Mouse (Mus musculus) cerebellum, adult 11 months (tissue): ENCODE measurements at regions not wholly inside any gene's neighbourhood (a gene's known extent, or its start where the extent isn't known, plus 50 kb on each side); places are given as distances from the start of the nearest gene placed in this dataset.

Experiments used
- DNase-seq: peaks from one replicate; pipeline ENCODE4 v3.0.0; 2022

- DNase-seq, result no peak
These were observed 336.9 kb upstream of the Gcfc2 start for GRCm38 (mm10) chr6:81586441-81587117.

GRCm38 (mm10) chr6:81589727-81590126 lies 333.7 kb upstream of the Gcfc2 start:
- peak; percentile 1 for DNase-seq

- DNase-seq, result no peak
These were observed 327.5 kb upstream of the Gcfc2 start for GRCm38 (mm10) chr6:81595926-81596325.

DNA sequence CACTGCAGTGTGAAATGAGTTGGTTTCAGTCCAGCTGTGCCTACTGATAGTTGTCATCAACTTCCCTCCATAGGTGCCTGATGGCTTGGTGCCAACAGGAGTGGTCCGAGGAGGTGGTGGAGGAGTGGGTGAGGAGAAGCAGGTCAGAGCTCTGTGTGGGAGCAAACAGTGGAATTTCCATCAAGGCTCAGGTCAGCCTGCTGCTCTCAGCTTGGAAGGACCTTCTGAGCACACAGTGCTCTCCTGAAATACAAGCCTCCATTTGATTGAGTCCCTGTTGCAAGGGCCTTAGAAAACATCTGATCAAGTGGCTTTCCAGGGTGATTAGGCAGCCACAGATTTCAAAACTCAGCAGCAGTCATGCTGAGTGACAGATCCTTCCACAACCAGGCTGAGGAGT lies 314.8 kb upstream of the Gcfc2 start:
- DNase-seq, result no peak

GRCm38 (mm10) chr6:81611980-81612379 lies 311.5 kb upstream of the Gcfc2 start:
- no peak for DNase-seq

DNA sequence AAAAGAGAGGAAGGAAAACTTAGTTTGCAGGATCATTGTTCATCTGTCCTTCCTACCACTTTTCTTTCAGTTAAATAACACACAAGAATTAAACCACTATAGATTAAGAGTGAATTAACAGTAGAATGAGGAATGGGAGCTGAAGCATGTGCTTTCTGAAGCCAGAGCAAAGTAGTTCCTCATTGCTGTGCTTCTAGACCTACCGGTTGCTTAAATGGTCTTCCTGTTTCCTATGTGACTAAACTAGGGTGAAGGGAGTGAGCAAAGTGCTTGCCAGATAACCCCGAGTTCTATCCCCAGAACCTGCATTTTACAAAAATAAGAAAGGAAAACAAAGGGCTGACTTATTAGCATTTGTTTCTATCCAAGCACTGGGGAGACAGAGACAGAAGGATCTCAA lies 305.5 kb upstream of the Gcfc2 start:
- no peak for DNase-seq

DNA sequence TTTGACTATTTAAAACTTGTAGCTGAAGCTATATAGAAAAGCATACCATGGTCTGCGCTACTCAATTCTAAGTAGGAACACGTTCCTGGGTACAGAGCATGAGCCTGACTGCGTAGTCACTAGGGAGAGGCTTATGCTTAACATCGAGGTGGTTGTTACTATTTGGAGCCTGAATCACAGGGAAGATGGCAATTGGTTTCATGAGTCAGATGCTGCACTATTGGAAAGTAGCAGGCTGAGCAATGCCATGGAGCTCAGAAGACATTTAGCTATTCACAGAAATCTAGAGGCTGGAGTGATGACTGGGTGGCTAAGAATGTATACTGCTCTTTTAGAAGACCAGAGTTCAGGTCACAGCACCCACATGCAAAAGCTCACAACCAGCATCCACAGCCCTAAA lies 302.4 kb upstream of the Gcfc2 start:
- DNase-seq, result no peak

GRCm38 (mm10) chr6:81622714-81623113 lies 300.8 kb upstream of the Gcfc2 start:
- DNase-seq, result no peak

DNA sequence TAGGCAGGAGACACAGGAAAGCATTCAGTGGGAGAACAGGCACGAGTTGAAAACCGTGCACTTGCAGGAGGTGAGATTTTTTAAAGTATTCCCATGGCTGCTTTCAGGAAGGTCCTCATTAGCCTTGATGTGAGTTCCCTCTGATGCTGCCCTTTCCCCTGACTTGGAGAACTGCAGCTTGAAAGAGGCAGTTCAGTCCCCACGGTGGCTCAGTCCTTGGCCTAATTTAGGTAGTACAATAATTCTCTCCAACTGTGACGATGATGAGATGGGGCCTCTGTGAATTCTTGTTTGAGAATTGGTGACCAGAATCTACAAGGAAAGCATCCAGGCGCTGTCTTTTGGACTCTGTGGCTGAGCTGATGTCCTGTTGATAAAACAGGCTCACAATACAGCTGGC lies 298.5 kb upstream of the Gcfc2 start:
- DNase-seq, result no peak

GRCm38 (mm10) chr6:81633586-81633985 lies 289.9 kb upstream of the Gcfc2 start:
- DNase-seq, result no peak

DNA sequence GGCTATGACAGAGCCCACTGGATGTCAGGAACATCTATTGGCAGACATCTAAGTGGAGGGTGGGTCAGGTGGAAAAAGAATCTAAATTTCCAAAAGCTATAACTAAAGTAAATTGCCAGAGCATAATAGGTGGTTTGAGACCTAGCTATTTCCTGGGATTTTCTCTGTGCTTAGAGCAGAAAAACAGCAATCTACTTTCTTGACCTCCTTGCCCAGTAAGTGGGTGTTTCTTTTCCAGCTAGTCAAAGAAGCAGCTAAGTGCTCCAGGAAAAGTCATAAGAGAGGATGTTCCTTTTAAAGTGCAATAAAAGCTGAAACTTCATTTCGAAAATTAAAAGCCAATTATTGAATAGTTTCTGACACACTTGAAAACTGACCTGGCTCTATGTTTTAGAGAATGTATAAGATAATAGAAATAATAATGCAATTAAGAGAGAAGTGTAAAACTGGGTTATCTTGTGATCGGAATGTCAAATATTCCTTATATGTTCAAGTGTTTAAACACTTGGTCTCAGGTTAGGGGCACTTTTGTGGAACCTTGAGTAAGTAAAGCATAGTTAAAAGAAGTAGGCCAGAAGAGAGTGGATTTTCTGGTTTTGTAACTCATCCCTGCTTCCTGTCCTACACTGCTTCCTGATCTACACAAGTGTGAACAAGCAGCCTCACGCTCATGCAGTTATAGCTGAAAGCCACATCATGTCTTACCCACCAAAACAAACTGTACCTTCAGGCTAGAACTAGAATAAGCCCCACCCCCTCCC lies 275.7 kb upstream of the Gcfc2 start:
- DNase-seq, result no peak

- DNase-seq, result no peak
These were observed 271.6 kb upstream of the Gcfc2 start for GRCm38 (mm10) chr6:81651856-81652255.

DNA sequence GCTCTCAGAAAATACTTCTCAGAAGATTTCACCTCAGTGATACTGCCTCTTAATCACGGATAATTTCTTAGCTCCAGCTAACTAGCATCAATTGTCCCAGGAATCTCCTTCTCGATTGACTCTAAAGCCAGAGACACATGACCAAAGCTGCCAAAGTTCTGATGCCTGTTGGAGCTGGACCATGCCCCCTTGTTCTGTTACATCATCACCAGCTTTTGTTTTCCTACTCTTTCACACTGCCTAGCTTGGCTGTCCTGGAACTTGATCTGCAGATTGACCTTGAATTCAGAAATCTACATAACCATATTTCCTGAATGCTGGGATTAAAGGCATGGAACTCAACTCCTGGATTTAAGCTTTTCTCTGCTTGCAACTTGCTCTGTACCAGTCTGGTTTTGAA lies 268.3 kb upstream of the Gcfc2 start:
- no peak for DNase-seq

- DNase-seq, result peak; percentile 3
These were observed 262.7 kb upstream of the Gcfc2 start for GRCm38 (mm10) chr6:81660478-81661395.

DNA sequence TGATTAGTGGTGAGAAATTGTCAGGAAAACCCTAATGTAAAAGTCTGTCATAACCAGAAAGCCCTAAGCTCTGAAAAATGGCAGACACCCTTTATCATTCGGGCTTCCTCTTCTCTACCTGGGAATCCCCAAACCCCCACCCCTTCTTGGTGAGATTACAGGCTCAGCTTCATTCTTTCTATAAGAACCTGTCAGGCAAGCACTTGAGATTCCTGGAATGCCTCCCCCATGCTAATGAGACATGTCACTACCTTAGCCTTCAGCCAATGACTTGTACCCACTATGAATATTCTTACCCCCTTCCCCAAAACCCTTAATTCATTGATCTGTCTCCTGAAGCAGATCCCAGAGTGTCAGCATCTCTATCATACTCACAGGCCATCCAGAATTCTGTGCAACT lies 254.5 kb upstream of the Gcfc2 start:
- no peak for DNase-seq

GRCm38 (mm10) chr6:81673316-81673715 lies 250.2 kb upstream of the Gcfc2 start:
- DNase-seq, result no peak

DNA sequence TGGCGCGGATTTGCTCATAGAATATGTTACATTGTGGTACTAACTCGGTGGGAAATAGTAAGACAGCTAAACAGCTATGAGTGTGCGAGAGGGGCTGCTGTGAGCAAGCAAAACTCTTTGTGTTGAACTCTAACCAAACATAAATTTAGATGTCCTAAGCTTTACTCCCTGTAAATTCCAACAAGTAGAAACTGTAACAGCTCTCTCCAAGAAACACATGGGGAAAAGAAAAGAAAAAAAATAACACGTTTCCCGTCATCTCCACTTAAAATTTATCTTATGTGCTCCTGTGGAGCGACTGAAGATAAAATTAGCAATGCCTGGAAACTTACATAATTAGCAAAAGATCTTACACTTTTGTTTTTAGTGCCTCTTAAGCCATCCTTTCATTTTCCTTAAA lies 226.2 kb upstream of the Gcfc2 start:
- DNase-seq, result no peak

DNA sequence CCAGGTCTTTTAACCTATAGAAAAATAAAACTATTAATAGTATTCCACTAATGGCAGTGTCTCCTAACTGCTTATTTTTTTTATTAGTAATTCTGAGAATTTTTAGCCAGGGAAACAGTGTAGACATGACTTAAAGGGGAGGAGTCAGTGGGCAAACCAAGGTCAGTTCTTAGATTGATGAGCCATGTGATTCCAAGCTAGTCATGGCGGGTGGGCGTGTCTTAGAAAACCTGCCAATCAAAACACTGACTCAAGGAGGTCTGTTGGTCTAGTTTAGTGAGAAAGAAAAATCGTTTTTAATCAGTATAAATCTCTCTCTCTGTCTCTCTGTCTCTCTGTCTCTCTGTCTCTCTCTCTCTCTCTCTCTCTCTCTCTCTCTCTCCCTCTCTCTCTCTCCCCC lies 225.3 kb upstream of the Gcfc2 start:
- no peak for DNase-seq

GRCm38 (mm10) chr6:81714867-81715266 lies 208.6 kb upstream of the Gcfc2 start:
- no peak for DNase-seq

GRCm38 (mm10) chr6:81716371-81716770 lies 207.1 kb upstream of the Gcfc2 start:
- no peak for DNase-seq

GRCm38 (mm10) chr6:81724601-81725545 lies 198.6 kb upstream of the Gcfc2 start:
- DNase-seq, result no peak

- DNase-seq, result no peak
These were observed 191.8 kb upstream of the Gcfc2 start for GRCm38 (mm10) chr6:81731631-81732030.
